Mouse (Mus musculus) CH12.LX (cell line): ENCODE data around the gene Wnt9a. TPM values are rescaled to one million over a fixed set of nuclear protein-coding genes. Genes with fewer than 3 reads are reported as not detected.

ENCODE experiments used
- DNase-seq: peaks from one replicate; pipeline ENCODE4 v3.0.0-alpha.2; 2013; ENCODE audit errors: extremely low read depth
- H3K27ac ChIP-seq: 2 replicates; pipeline ENCODE4 v1.5.1; 2012; ENCODE audit warnings: low read depth, mild to moderate bottlenecking, control low read depth, moderate library complexity; ENCODE audit not compliant: insufficient read depth
- H3K27me3 ChIP-seq: replicated peaks from 2 replicates; pipeline ENCODE3; 2012; ENCODE audit warnings: inconsistent platforms
- H3K36me3 ChIP-seq, 2 experiments: replicated peaks in 1 of 2; 2 replicates each; pipeline versions ENCODE3 to v1.6.1; 2012; ENCODE audit warnings: inconsistent platforms in 1 of 2, low read length in 1 of 2, mild to moderate bottlenecking in 1 of 2, mixed read lengths in 1 of 2, moderate library complexity in 1 of 2; ENCODE audit not compliant: control insufficient read depth in 1 of 2, insufficient read depth in 1 of 2
- H3K4me1 ChIP-seq, 2 experiments: 2 replicates each; pipeline ENCODE4 v1.6.1; 2012; ENCODE audit warnings: inconsistent platforms in 1 of 2, moderate library complexity in 1 of 2; ENCODE audit not compliant: insufficient read depth in 2 of 2, control insufficient read depth in 1 of 2
- H3K4me2 ChIP-seq: 2 replicates; pipeline ENCODE4 v1.6.1; 2012; ENCODE audit warnings: low read depth, mild to moderate bottlenecking, control low read depth; ENCODE audit not compliant: poor library complexity, insufficient read depth, severe bottlenecking
- H3K4me3 ChIP-seq, 3 experiments: fragments of 150-350 bp in 1 of 3; sonication (generic) in 1 of 3; replicated peaks in 1 of 3; 2 replicates each; pipeline versions ENCODE3 to v1.5.1; 2011 to 2012; ENCODE audit warnings: low read depth in 2 of 3, low read length in 2 of 3, mild to moderate bottlenecking in 2 of 3, moderate library complexity in 2 of 3, control low read depth in 1 of 3, improper control_type of control experiment in 1 of 3, inconsistent platforms in 1 of 3, mixed read lengths in 1 of 3; ENCODE audit not compliant: poor library complexity in 1 of 3
- H3K79me2 ChIP-seq: replicated peaks from 2 replicates; pipeline ENCODE4 v1.6.1; 2012; ENCODE audit warnings: mild to moderate bottlenecking, moderate library complexity; ENCODE audit not compliant: control insufficient read depth, poor library complexity, insufficient read depth, severe bottlenecking; ENCODE audit errors: extremely low read depth
- H3K9ac ChIP-seq: 2 replicates; pipeline ENCODE4 v1.6.1; 2012; ENCODE audit warnings: low read depth, mild to moderate bottlenecking, control low read depth, moderate library complexity; ENCODE audit not compliant: insufficient read depth
- H3K9me3 ChIP-seq: replicated peaks from 2 replicates; pipeline ENCODE3; 2012; ENCODE audit warnings: low read length, inconsistent platforms, mixed read lengths
- BHLHE40 ChIP-seq: IDR thresholded peaks from 2 replicates; pipeline ENCODE4 v1.6.1; 2011; ENCODE audit warnings: mild to moderate bottlenecking, low read depth, low read length, improper control_type of control experiment
- CHD1 ChIP-seq: IDR thresholded peaks from 2 replicates; pipeline ENCODE4 v1.6.1; 2012; ENCODE audit warnings: low read depth, low read length, improper control_type of control experiment, inconsistent platforms
- CHD2 ChIP-seq: IDR thresholded peaks from 2 replicates; pipeline ENCODE4 v1.6.1; 2011; ENCODE audit warnings: low read length, improper control_type of control experiment
- CTCF ChIP-seq, 2 experiments: IDR thresholded peaks in 1 of 2; conservative IDR thresholded peaks in 1 of 2; 2 replicates each; pipeline ENCODE4 v1.5.1; 2011 to 2012; ENCODE audit warnings: low read depth in 2 of 2, low read length in 2 of 2, improper control_type of control experiment in 1 of 2, inconsistent platforms in 1 of 2, mild to moderate bottlenecking in 1 of 2, moderate library complexity in 1 of 2
- E2F4 ChIP-seq: IDR thresholded peaks from 2 replicates; pipeline ENCODE4 v1.6.1; 2011; ENCODE audit warnings: low read depth, low read length, improper control_type of control experiment; ENCODE audit not compliant: insufficient replicate concordance
- ELF1 ChIP-seq: IDR thresholded peaks from 2 replicates; pipeline ENCODE4 v1.6.1; 2014; ENCODE audit warnings: low read depth, mild to moderate bottlenecking, inconsistent platforms, low read length, improper control_type of control experiment
- EP300 ChIP-seq: IDR thresholded peaks from 2 replicates; pipeline ENCODE4 v1.6.1; 2011; ENCODE audit warnings: low read length, improper control_type of control experiment
- GABPA ChIP-seq: IDR thresholded peaks from 2 replicates; pipeline ENCODE4 v1.6.1; 2012; ENCODE audit warnings: low read depth, low read length, improper control_type of control experiment, inconsistent platforms; ENCODE audit not compliant: insufficient replicate concordance
- HCFC1 ChIP-seq: IDR thresholded peaks from 2 replicates; pipeline ENCODE4 v1.6.1; 2012; ENCODE audit warnings: low read depth, mild to moderate bottlenecking, inconsistent platforms, low read length, improper control_type of control experiment
- IRF4 ChIP-seq: IDR thresholded peaks from 2 replicates; pipeline ENCODE4 v1.6.1; 2014; ENCODE audit warnings: low read depth, mild to moderate bottlenecking, inconsistent platforms, low read length, improper control_type of control experiment
- JUN ChIP-seq: IDR thresholded peaks from 2 replicates; pipeline ENCODE4 v1.6.1; 2011; ENCODE audit warnings: low read depth, mild to moderate bottlenecking, low read length, improper control_type of control experiment, moderate library complexity; ENCODE audit not compliant: insufficient read depth
- JUND ChIP-seq: conservative IDR thresholded peaks from 2 replicates; pipeline ENCODE4 v1.6.1; 2011; ENCODE audit warnings: low read depth, low read length, improper control_type of control experiment
- MAFK ChIP-seq: IDR thresholded peaks from 2 replicates; pipeline ENCODE4 v1.6.1; 2011; ENCODE audit warnings: low read length, improper control_type of control experiment; ENCODE audit not compliant: insufficient replicate concordance
- MAX ChIP-seq: IDR thresholded peaks from 2 replicates; pipeline ENCODE4 v1.6.1; 2011; ENCODE audit warnings: low read length, improper control_type of control experiment
- MEF2A ChIP-seq: IDR thresholded peaks from 2 replicates; pipeline ENCODE4 v1.6.1; 2014; ENCODE audit warnings: low read depth, mild to moderate bottlenecking, inconsistent platforms, low read length, improper control_type of control experiment, borderline replicate concordance
- MXI1 ChIP-seq: IDR thresholded peaks from 2 replicates; pipeline ENCODE4 v1.6.1; 2011; ENCODE audit warnings: mild to moderate bottlenecking, low read depth, low read length, improper control_type of control experiment
- NELFE ChIP-seq: IDR thresholded peaks from 2 replicates; pipeline ENCODE4 v1.6.1; 2011; ENCODE audit warnings: low read depth, low read length, improper control_type of control experiment
- NRF1 ChIP-seq: IDR thresholded peaks from 2 replicates; pipeline ENCODE4 v1.6.1; 2014; ENCODE audit warnings: low read depth, mild to moderate bottlenecking, inconsistent platforms, low read length, improper control_type of control experiment, moderate library complexity
- PAX5 ChIP-seq: IDR thresholded peaks from 2 replicates; pipeline ENCODE4 v1.6.1; 2012; ENCODE audit warnings: low read length, inconsistent platforms, mixed read lengths
- POLR2A ChIP-seq: IDR thresholded peaks from 2 replicates; pipeline ENCODE4 v1.6.1; 2011; ENCODE audit warnings: low read depth, mild to moderate bottlenecking, improper control_type of control experiment, low read length
- POLR2AphosphoS2 ChIP-seq: IDR thresholded peaks from 2 replicates; pipeline ENCODE4 v1.6.1; 2011; ENCODE audit warnings: low read depth, low read length, improper control_type of control experiment
- RCOR1 ChIP-seq: conservative IDR thresholded peaks from 2 replicates; pipeline ENCODE4 v1.6.1; 2012; ENCODE audit warnings: low read depth, mild to moderate bottlenecking, inconsistent platforms, low read length, improper control_type of control experiment
- SMC3 ChIP-seq: IDR thresholded peaks from 2 replicates; pipeline ENCODE4 v1.6.1; 2011; ENCODE audit warnings: low read depth, low read length, improper control_type of control experiment
- TBP ChIP-seq: conservative IDR thresholded peaks from 2 replicates; pipeline ENCODE4 v1.6.1; 2011; ENCODE audit warnings: low read depth, low read length, improper control_type of control experiment
- TCF12 ChIP-seq: IDR thresholded peaks from 2 replicates; pipeline ENCODE4 v1.6.1; 2014; ENCODE audit warnings: low read depth, mild to moderate bottlenecking, inconsistent platforms, low read length, improper control_type of control experiment
- UBTF ChIP-seq: IDR thresholded peaks from 2 replicates; pipeline ENCODE4 v1.6.1; 2012; ENCODE audit warnings: low read depth, mild to moderate bottlenecking, inconsistent platforms, low read length, improper control_type of control experiment, moderate library complexity
- USF1 ChIP-seq: IDR thresholded peaks from 2 replicates; pipeline ENCODE4 v1.6.1; 2014; ENCODE audit warnings: low read depth, mild to moderate bottlenecking, inconsistent platforms, low read length, improper control_type of control experiment
- USF2 ChIP-seq: conservative IDR thresholded peaks from 2 replicates; pipeline ENCODE4 v1.6.1; 2011; ENCODE audit warnings: low read depth, low read length, improper control_type of control experiment
- ZC3H11A ChIP-seq: IDR thresholded peaks from 2 replicates; pipeline ENCODE4 v1.6.1; 2012; ENCODE audit warnings: low read depth, mild to moderate bottlenecking, inconsistent platforms, low read length, improper control_type of control experiment
- ZKSCAN1 ChIP-seq: IDR thresholded peaks from 2 replicates; pipeline ENCODE4 v1.6.1; 2012; ENCODE audit warnings: low read depth, inconsistent platforms, low read length, improper control_type of control experiment, borderline replicate concordance
- ZMIZ1 ChIP-seq: IDR thresholded peaks from 2 replicates; pipeline ENCODE4 v1.6.1; 2012; ENCODE audit warnings: low read depth, mild to moderate bottlenecking, inconsistent platforms, low read length, improper control_type of control experiment
- dilution Hi-C: fragments of 300-500 bp; cut with MboI; formaldehyde crosslinking; loops from 2 replicates; pipeline ENCODE4 v1.14.3; 2020; ENCODE audit warnings: low sequenced_read_pairs; ENCODE audit not compliant: extremely low pct_unique_long_range_greater_than_20kb, extremely low pct_ligation_motif_present
- in situ Hi-C: fragments of 300-500 bp; cut with MboI; formaldehyde crosslinking; loops from 3 replicates; pipeline ENCODE4 v1.14.3; 2019; ENCODE audit warnings: low sequenced_read_pairs, low pct_ligation_motif_present, low pct_unique_long_range_greater_than_20kb, mixed read lengths
- polyA plus RNA-seq: library from polyadenylated mRNA; unstranded; fragments of >175 nt; gene quantifications from 2 replicates; pipeline ENCODE4 v1.2.1, GENCODE M21; 2012; ENCODE audit warnings: low read depth; ENCODE audit not compliant: insufficient read length
- total RNA-seq, 2 experiments: library from RNA; depleted of rRNA; stranded (reverse); fragments of 300-350 nt in 1 of 2; fragments of >200 nt in 1 of 2; gene quantifications; 2 replicates each; pipeline ENCODE4 v1.2.3; 2012 to 2014

Gene Wnt9a
- total and polyA plus RNA-seq, 3 experiments: not detected

DNA sequence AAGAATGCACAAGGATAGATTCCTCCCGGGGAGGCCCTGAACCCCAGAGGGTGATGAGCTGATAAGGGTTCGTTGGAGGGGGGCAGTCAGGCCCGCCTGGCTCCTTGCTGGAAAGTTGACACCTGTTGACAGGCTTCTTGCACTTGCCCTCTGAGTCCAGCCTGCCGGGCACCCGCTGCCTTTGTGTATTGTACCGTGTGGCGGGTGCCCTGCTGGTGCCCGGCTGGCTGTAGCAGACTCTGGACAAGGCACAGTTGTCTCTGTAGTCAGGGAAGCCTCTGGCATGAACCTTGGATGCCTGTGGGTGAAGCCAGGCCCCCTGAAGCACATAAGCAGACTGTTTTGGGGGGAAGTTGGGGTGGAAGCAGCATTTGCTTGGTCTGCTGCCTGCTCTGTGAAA is 5.8 kb downstream of the Wnt9a start:
- dilution Hi-C loops: no loop called here
- Histone ChIP-seq H3K4me3 (no peak overlapping the region), H3K27me3 (peaks cover 100% of the 10 kb centered on the region)
- no peak for TF ChIP-seq SMC3
- TF ChIP-seq TBP: no peak
- TF ChIP-seq JUND: no peak
- TF ChIP-seq ZMIZ1: no peak
- no peak for TF ChIP-seq PAX5
- no peak for TF ChIP-seq CHD1
- no peak for TF ChIP-seq BHLHE40
- TF ChIP-seq JUN: no peak
- no peak for TF ChIP-seq GABPA
- TF ChIP-seq MXI1: no peak
- TF ChIP-seq POLR2A: no peak
- TF ChIP-seq CTCF (conservative IDR thresholded peaks at IDR 0.05 in 1 of 2, IDR thresholded peaks at IDR 0.05 in 1 of 2; ENCODE audit: low read depth in 2 of 2, low read length in 2 of 2): no peak
- no peak for TF ChIP-seq ZC3H11A
- no peak for TF ChIP-seq IRF4
- no peak for TF ChIP-seq NELFE
- TF ChIP-seq HCFC1: no peak
- TF ChIP-seq ELF1: no peak
- TF ChIP-seq MEF2A: no peak
- no peak for TF ChIP-seq RCOR1
- no peak for TF ChIP-seq E2F4
- TF ChIP-seq, all 38 proteins: peak for 0
- no peaks in the 10 kb centered on the region for H3K79me2 ChIP-seq
- no peak overlapping the region for H3K9ac ChIP-seq
- in situ Hi-C loops: loop anchor here (5.0 to 10.0 kb wide), 2 partner anchors 52 to 170 kb away; no protein-coding TSS in a partner anchor
- peaks cover 5% of the 10 kb centered on the region for H3K9me3 ChIP-seq
- DNase-seq: no peak
- no peak overlapping the region for H3K27ac ChIP-seq
- H3K4me2 ChIP-seq: no peak overlapping the region
- no peaks in the 10 kb centered on the region for H3K36me3 ChIP-seq
- peaks cover 0 to 6% of the 10 kb centered on the region in 2 experiments; a peak in 2 of 4 replicates for H3K4me1 ChIP-seq

DNA sequence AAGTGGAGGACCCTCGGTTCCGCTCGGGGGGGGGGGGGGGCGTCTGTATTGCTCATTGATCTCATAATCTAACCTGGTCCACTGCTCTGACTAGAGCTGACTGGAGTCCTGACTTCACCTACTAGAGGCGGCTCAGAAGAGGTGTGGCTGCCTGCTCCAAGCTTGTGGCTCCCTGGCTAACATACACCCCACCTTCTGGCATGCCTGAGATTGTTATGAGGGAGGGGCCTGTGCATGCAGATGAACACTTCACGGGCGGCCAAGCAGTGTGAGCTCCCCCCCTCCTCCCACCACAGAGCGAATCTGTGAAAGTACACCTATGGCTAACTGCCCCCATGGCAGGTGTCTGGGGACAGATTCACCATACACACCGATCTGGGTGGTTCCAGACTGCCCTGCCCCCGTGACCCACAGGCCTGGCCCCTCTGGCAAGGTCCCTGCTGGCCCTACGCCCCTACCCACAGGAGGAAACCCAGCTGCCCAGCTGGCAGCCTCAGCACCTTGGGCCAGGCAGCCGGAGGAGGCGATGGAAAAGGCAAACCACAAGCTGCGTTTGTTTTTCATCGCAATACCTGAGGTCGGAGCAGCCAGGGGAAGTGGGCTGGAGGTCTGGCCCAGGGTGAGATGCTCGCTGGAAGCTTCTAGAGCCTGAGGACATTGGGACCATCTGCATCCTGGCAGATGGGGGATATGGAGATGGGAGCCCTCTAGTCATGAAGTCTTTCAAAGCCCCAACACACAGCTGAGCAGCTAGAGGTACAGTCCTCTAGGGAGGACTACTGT is 6.5 kb downstream of the Wnt9a start:
- Histone ChIP-seq H3K27ac (no peak overlapping the region), H3K4me1 (peaks cover 0 to 4% of the 10 kb centered on the region in 2 experiments; a peak in 2 of 4 replicates), H3K4me3 (no peak overlapping the region), H3K36me3 (no peaks in the 10 kb centered on the region), H3K9ac (no peak overlapping the region)
- dilution Hi-C loops (no loop called here), in situ Hi-C loops (loop anchor here (5.0 to 10.0 kb wide), 2 partner anchors 52 to 169 kb away; no protein-coding TSS in a partner anchor)
- TF ChIP-seq ZKSCAN1: no peak
- no peak for TF ChIP-seq EP300
- TF ChIP-seq E2F4: no peak
- no peak for TF ChIP-seq MAFK
- no peak for TF ChIP-seq MXI1
- TF ChIP-seq PAX5: no peak
- no peak for TF ChIP-seq JUND
- no peak for TF ChIP-seq NRF1
- no peak for TF ChIP-seq MAX
- TF ChIP-seq ZC3H11A: no peak
- no peak for TF ChIP-seq IRF4
- TF ChIP-seq ZMIZ1: no peak
- TF ChIP-seq USF1: no peak
- TF ChIP-seq POLR2AphosphoS2: no peak
- no peak for TF ChIP-seq NELFE
- no peak for TF ChIP-seq UBTF
- no peak for TF ChIP-seq TCF12
- TF ChIP-seq USF2: no peak
- TF ChIP-seq CHD2: no peak
- TF ChIP-seq, all 38 proteins: peak for 0
- Histone ChIP-seq H3K79me2 (no peaks in the 10 kb centered on the region), H3K27me3 (peaks cover 100% of the 10 kb centered on the region), H3K4me2 (no peak overlapping the region), H3K9me3 (peaks cover under 1% of the 10 kb centered on the region)
- no peak for DNase-seq
